Mouse (Mus musculus): ENCODE results near the gene Acsm3.

The Acsm3 gene

DNA sequence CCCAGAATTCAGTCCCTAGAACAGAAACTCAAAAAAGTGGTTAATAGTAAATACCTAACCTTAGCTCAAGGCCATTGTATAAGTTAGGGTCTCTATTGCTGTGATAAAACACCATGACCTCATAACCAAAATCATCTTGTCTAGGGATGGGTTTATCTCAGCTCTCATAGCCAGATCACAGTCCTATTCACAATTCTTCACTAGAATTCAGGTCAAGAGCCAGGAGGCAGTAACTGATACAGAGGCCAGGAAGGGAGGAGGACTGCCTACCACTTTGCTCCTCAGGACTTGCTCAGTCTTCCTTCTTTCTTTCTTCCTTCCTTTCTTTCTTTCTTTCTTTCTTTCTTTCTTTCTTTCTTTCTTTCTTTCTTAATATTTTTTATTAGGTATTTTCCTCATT, 34.6 kb downstream of the Acsm3 start:
- no peak for DNase-seq (ENCODE audit: extremely low spot score)

- no peak for DNase-seq (ENCODE audit: extremely low spot score)
Observed at GRCm38 (mm10) chr7:119800488-119800887, 39.8 kb downstream of the Acsm3 start.

DNA sequence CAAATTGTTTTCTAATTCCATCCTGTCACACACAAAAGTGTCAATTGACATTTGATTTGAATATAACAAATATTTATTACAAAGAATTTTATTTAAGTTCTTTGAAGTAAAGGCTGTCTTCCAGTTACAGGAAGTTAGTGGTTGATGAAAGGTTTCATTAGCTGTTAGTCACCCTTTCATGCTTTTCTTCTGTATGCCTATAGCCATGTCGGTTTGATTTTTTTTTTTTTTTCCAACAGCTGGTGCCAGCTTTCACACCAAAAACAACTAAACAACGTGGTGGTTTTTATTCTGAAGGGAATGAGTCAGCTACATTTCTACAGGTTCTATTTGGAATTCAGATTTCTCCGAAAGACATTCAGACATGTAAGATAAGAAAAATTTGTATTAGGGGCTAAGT, 40.3 kb downstream of the Acsm3 start:
- no peak for DNase-seq (ENCODE audit: extremely low spot score)

GRCm38 (mm10) chr7:119807396-119807795, 46.7 kb downstream of the Acsm3 start:
- DNase-seq (ENCODE audit: extremely low spot score) = no peak

DNA sequence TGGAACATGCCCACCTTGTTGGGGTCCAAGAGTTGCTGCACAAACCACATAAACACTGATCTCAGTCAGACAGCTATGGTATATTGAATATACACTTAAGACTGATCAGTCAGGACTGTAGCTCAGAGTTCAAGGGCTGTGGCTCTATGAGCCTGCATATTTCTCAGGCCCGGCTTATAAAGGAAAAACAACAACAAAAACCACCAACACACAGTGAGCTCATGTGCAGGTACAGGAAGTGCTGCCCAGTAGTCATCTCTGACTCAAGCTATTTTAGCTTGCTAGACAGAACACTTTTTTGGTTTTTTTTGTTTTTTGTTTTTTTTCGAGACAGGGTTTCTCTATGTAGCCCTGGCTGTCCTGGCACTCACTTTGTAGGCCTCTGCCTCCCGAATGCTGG, 48.0 kb downstream of the Acsm3 start:
- DNase-seq (ENCODE audit: extremely low spot score) = no peak

GRCm38 (mm10) chr7:119835371-119835770, 74.6 kb downstream of the Acsm3 start:
- DNase-seq (ENCODE audit: extremely low spot score) = no peak

GRCm38 (mm10) chr7:119835996-119836777, 75.5 kb downstream of the Acsm3 start:
- DNase-seq (ENCODE audit: extremely low spot score) = no peak
